ENCODE assay signal across 8 mouse cellular contexts in the genomic region with DNA sequence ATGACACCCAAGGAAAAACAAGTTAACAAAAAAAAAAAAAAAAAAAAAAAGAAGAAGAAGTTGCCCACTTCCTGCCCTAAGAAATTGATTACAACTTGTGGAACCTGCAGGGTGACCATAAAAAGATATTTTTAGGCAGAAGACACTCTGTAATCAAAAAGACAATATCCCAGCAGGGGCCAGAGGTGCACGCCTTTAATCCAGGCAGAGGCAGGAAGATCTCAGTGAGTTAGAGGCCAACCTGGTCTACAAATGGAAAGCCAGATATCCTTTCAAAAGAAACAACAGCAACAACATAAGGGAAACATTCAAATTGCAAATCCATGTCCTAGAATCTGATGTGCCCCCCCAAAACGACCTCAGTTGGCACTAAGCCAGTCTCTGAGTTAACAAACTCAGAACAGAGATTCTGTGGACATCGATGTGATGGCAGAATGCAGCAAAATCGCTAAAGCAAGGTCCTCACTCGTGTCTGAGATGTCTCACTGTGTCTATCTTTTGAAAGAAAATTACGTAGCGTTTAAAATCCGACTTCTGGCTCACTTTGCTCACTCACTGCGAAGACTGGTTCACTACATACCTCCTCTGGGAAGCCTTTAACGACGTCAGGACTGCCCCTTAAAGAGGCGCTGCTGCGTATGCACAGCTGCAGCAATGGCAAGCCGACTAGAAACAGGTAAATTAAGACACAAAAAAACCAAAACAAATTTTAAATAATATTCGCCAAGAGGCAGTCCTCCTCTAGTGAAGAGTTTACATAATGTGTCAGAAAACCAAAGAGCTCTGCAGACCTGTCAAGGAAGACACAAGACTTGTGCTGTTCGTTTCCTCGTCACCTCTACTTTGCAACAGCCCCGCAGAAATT. TPM values are rescaled to one million over a fixed set of nuclear protein-coding genes. Genes with fewer than 3 reads are reported as not detected.
DNase-seq lines count a peak whose midpoint lies in the region; ATAC-seq and TF ChIP-seq lines count a peak whose summit lies in the region.

No protein-coding gene starts in this region.

- no peak for TF ChIP-seq RAD21 in MEL (IDR thresholded peaks at IDR 0.05; ENCODE audit: low read depth, low read length)

- peak overlapping the region; percentile 79 for H3K4me3 ChIP-seq in heart, embryonic 12.5 days
- peak overlapping the region; percentile 68 to 91 for H3K4me3 ChIP-seq in MEL (ENCODE audit: control insufficient read depth in 1 of 2, insufficient read depth in 1 of 2, low read depth in 2 of 2, low read length in 2 of 2)
- H3K4me3 ChIP-seq in embryonic fibroblast, embryonic 13.5 days (ENCODE audit: insufficient read depth, low read length): peak overlapping the region; percentile 76
- H3K4me3 ChIP-seq in kidney, embryonic 14.5 days (ENCODE audit: low read length): peak overlapping the region; percentile 96
- H3K4me3 ChIP-seq in stomach, embryonic 16.5 days (replicated peaks; ENCODE audit: low read length): peak overlapping the region; percentile 98

- peak overlapping the region; percentile 93 for H3K9ac ChIP-seq in heart, embryonic 12.5 days
- peak overlapping the region; percentile 72 for H3K9ac ChIP-seq in MEL (ENCODE audit: control insufficient read depth, low read depth, low read length, poor library complexity, severe bottlenecking)
- H3K9ac ChIP-seq in kidney, embryonic 14.5 days (ENCODE audit: low read depth, low read length): peak overlapping the region; percentile 91
- peak overlapping the region; percentile 94 for H3K9ac ChIP-seq in stomach, embryonic 16.5 days (ENCODE audit: low read length)

- intact Hi-C loops in heart, postnatal 25 days (cut with DNase I): loop anchor here (1.0 to 2.0 kb wide), 2 partner anchors 12 to 22 kb away; a partner anchor contains a TSS

- no peak for TF ChIP-seq EP300 in MEL (IDR thresholded peaks at IDR 0.05; ENCODE audit: low read depth in 1 of 2, low read length in 2 of 2)

- H3K4me1 ChIP-seq in heart, embryonic 12.5 days (replicated peaks): peaks cover 10% of the 10 kb centered on the region
- H3K4me1 ChIP-seq in MEL (ENCODE audit: control insufficient read depth in 1 of 2, insufficient read depth in 2 of 2, low read length in 2 of 2): peaks cover 6 to 17% of the 10 kb centered on the region in 2 experiments; a peak in 3 of 4 replicates
- no peaks in the 10 kb centered on the region; the same call in 1 of the 2 replicates for H3K4me1 ChIP-seq in embryonic fibroblast, embryonic 13.5 days (ENCODE audit: control insufficient read depth, insufficient read depth, low read length)
- H3K4me1 ChIP-seq in kidney, embryonic 14.5 days (ENCODE audit: control insufficient read depth, insufficient read depth, low read length): peaks cover 6% of the 10 kb centered on the region; the same call in 1 of the 2 replicates
- H3K4me1 ChIP-seq in stomach, embryonic 16.5 days (ENCODE audit: control insufficient read depth, insufficient read depth, low read length): peaks cover 6% of the 10 kb centered on the region

- DNase-seq in heart, postnatal 25 days (ENCODE audit: low spot score): no peak
- peak; percentile 69 for DNase-seq in MEL (ENCODE audit: low read depth, low spot score)
- DNase-seq in lung, postnatal 36 days: peak; percentile 6

- H3K79me2 ChIP-seq in MEL (ENCODE audit: control insufficient read depth, insufficient read depth, low read length, poor library complexity): peaks cover 46% of the 10 kb centered on the region

- 7% methylated on average over 18 of the region's 18 CpGs for WGBS in heart, embryonic 12.5 days
- 11% methylated on average over 18 of the region's 18 CpGs for WGBS in kidney, embryonic 14.5 days
- WGBS in stomach, embryonic 16.5 days: 6% methylated on average over 18 of the region's 18 CpGs

- no peaks in the 10 kb centered on the region; the same call in 1 of the 2 replicates for H3K36me3 ChIP-seq in heart, embryonic 12.5 days
- H3K36me3 ChIP-seq in MEL (ENCODE audit: control insufficient read depth in 1 of 2, insufficient read depth in 2 of 2, low read length in 2 of 2): peaks cover 0 to 21% of the 10 kb centered on the region in 2 experiments; a peak in 2 of 4 replicates
- H3K36me3 ChIP-seq in kidney, embryonic 14.5 days (ENCODE audit: control insufficient read depth, insufficient read depth, low read length): no peaks in the 10 kb centered on the region; the same call in 1 of the 2 replicates
- H3K36me3 ChIP-seq in stomach, embryonic 16.5 days (ENCODE audit: control insufficient read depth, insufficient read depth, low read length): no peaks in the 10 kb centered on the region

- H3K4me2 ChIP-seq in heart, embryonic 12.5 days: peak overlapping the region; percentile 73
- H3K4me2 ChIP-seq in kidney, embryonic 14.5 days (replicated peaks; ENCODE audit: low read depth, low read length): peak overlapping the region; percentile 63
- H3K4me2 ChIP-seq in stomach, embryonic 16.5 days (ENCODE audit: low read depth, low read length): peak overlapping the region; percentile 85

- no peaks in the 10 kb centered on the region for H3K9me3 ChIP-seq in heart, embryonic 12.5 days (replicated peaks)
- no peaks in the 10 kb centered on the region for H3K9me3 ChIP-seq in MEL (replicated peaks; ENCODE audit: insufficient read depth, low read length)
- no peaks in the 10 kb centered on the region for H3K9me3 ChIP-seq in kidney, embryonic 14.5 days (ENCODE audit: control insufficient read depth, low read length)
- no peaks in the 10 kb centered on the region for H3K9me3 ChIP-seq in stomach, embryonic 16.5 days (replicated peaks; ENCODE audit: control insufficient read depth, low read length)

- peak overlapping the region; percentile 95 for H3K27ac ChIP-seq in heart, embryonic 12.5 days (ENCODE audit: poor library complexity, severe bottlenecking)
- peak overlapping the region; percentile 65 for H3K27ac ChIP-seq in MEL (ENCODE audit: control insufficient read depth, low read depth, low read length)
- H3K27ac ChIP-seq in embryonic fibroblast, embryonic 13.5 days (ENCODE audit: insufficient read depth, low read length): peak overlapping the region; percentile 38; the same call in 1 of the 2 replicates
- peak overlapping the region; percentile 92; the same call in 1 of the 2 replicates for H3K27ac ChIP-seq in kidney, embryonic 14.5 days (ENCODE audit: low read depth, low read length)
- peak overlapping the region; percentile 96 for H3K27ac ChIP-seq in stomach, embryonic 16.5 days (ENCODE audit: low read length)

- TF ChIP-seq POLR2A in MEL (IDR thresholded peaks at IDR 0.05; ENCODE audit: control insufficient read depth in 1 of 2, insufficient read depth in 1 of 2, low read depth in 1 of 2, low read length in 2 of 2, poor library complexity in 1 of 2): no peak
- TF ChIP-seq POLR2A in embryonic fibroblast, embryonic 13.5 days (IDR thresholded peaks at IDR 0.05; ENCODE audit: low read depth, low read length): no peak

- no peaks in the 10 kb centered on the region for H3K27me3 ChIP-seq in heart, embryonic 12.5 days (replicated peaks)
- no peaks in the 10 kb centered on the region for H3K27me3 ChIP-seq in MEL (ENCODE audit: control insufficient read depth in 1 of 2, insufficient read depth in 2 of 2, low read length in 2 of 2)
- H3K27me3 ChIP-seq in kidney, embryonic 14.5 days (ENCODE audit: control insufficient read depth, insufficient read depth, low read length): no peaks in the 10 kb centered on the region
- no peaks in the 10 kb centered on the region for H3K27me3 ChIP-seq in stomach, embryonic 16.5 days (ENCODE audit: control insufficient read depth, insufficient read depth, low read length)

- no peak for ATAC-seq in heart, embryonic 12.5 days (ENCODE audit: insufficient number of reproducible peaks, low FRiP score)
- ATAC-seq in kidney, embryonic 14.5 days (ENCODE audit: low FRiP score, low TSS enrichment): no peak
- ATAC-seq in stomach, embryonic 16.5 days (ENCODE audit: insufficient read depth, low FRiP score): no peak
- no peak for ATAC-seq in megakaryocyte-erythroid progenitor cell, adult 5-6 weeks (replicated peaks; ENCODE audit: low FRiP score, low TSS enrichment, poor library complexity, severe bottlenecking)

- no peak for TF ChIP-seq CTCF in MEL (IDR thresholded peaks at IDR 0.05 in 2 of 3, conservative IDR thresholded peaks at IDR 0.05 in 1 of 3; ENCODE audit: control insufficient read depth in 1 of 3, insufficient read depth in 1 of 3, low read depth in 2 of 3, low read length in 3 of 3, poor library complexity in 1 of 3, severe bottlenecking in 1 of 3)
- no peak for TF ChIP-seq CTCF in embryonic fibroblast, embryonic 13.5 days (IDR thresholded peaks at IDR 0.05; ENCODE audit: borderline replicate concordance, insufficient read depth, low read length)

RNA-seq across cellular contexts. Expression of a gene that starts 1.0 kb away (rescaled TPM):
- polyA plus RNA-seq in heart, embryonic 12.5 days (2016; fragmentation: Nextera tagmentation; extraction: Ambion mirVana): 35.0 and 36.0 TPM in 2 replicates
- total RNA-seq in heart, postnatal 25 days (2021): 10 to 100 TPM; 34.6 to 44.8 TPM
- total RNA-seq in MEL (2012; rRNA removed): 46.5 and 47.5 TPM in 2 replicates
- polyA plus RNA-seq in MEL (2012; ENCODE audit: insufficient read depth in 1 of 2, insufficient read length in 2 of 2, low read depth in 1 of 2, low replicate concordance in 2 of 2, missing spikeins in 1 of 2): 10 to 100 TPM; 73.5 to 85.6 TPM
- 141 and 146 TPM in 2 replicates for polyA plus RNA-seq in embryonic fibroblast, embryonic 13.5 days (2011; ENCODE audit: insufficient read length, low read depth, missing spikeins)
- polyA plus RNA-seq in kidney, embryonic 14.5 days (2014; fragmentation: Nextera tagmentation; extraction: Ambion mirVana): 48.6 and 57.1 TPM in 2 replicates
- polyA plus RNA-seq in stomach, embryonic 16.5 days (2015; fragmentation: Nextera tagmentation; extraction: Ambion mirVana): 27.9 and 31.8 TPM in 2 replicates
- total RNA-seq in megakaryocyte-erythroid progenitor cell, adult 5-6 weeks (2014; fragmentation: Nextera tagmentation): 108 and 137 TPM in 2 replicates
- total RNA-seq in megakaryocyte-erythroid progenitor cell, adult 5-6 weeks (2017): 52.5 and 86.4 TPM in 2 replicates

RNA-seq across cellular contexts. Expression of a gene that starts 22.4 kb away (rescaled TPM):
- polyA plus RNA-seq in heart, embryonic 12.5 days (2016; fragmentation: Nextera tagmentation; extraction: Ambion mirVana): 35.8 and 41.5 TPM in 2 replicates
- total RNA-seq in heart, postnatal 25 days (2021): 10 to 100 TPM; 33.0 to 37.6 TPM
- total RNA-seq in MEL (2012; rRNA removed): 35.1 and 39.0 TPM in 2 replicates
- polyA plus RNA-seq in MEL (2012; ENCODE audit: insufficient read depth in 1 of 2, insufficient read length in 2 of 2, low read depth in 1 of 2, low replicate concordance in 2 of 2, missing spikeins in 1 of 2): 10 to 100 TPM in 1 of 2 experiments, not detected in 1; 42.2 TPM
- polyA plus RNA-seq in embryonic fibroblast, embryonic 13.5 days (2011; ENCODE audit: insufficient read length, low read depth, missing spikeins): 38.2 and 44.0 TPM in 2 replicates
- polyA plus RNA-seq in kidney, embryonic 14.5 days (2014; fragmentation: Nextera tagmentation; extraction: Ambion mirVana): 34.9 and 54.7 TPM in 2 replicates
- 36.2 and 39.7 TPM in 2 replicates for polyA plus RNA-seq in stomach, embryonic 16.5 days (2015; fragmentation: Nextera tagmentation; extraction: Ambion mirVana)
- 24.9 and 26.9 TPM in 2 replicates for total RNA-seq in megakaryocyte-erythroid progenitor cell, adult 5-6 weeks (2014; fragmentation: Nextera tagmentation)
- total RNA-seq in megakaryocyte-erythroid progenitor cell, adult 5-6 weeks (2017): 29.7 and 32.5 TPM in 2 replicates

RNA-seq across cellular contexts. Expression of a gene that starts 22.8 kb away (rescaled TPM):
- 15.1 and 16.7 TPM in 2 replicates for polyA plus RNA-seq in heart, embryonic 12.5 days (2016; fragmentation: Nextera tagmentation; extraction: Ambion mirVana)
- 1 to 10 TPM; 4.2 to 5.2 TPM for total RNA-seq in heart, postnatal 25 days (2021)
- total RNA-seq in MEL (2012; rRNA removed): 2.9 and 3.0 TPM in 2 replicates
- polyA plus RNA-seq in MEL (2012; ENCODE audit: insufficient read depth in 1 of 2, insufficient read length in 2 of 2, low read depth in 1 of 2, low replicate concordance in 2 of 2, missing spikeins in 1 of 2): 1 to 10 TPM in 1 of 2 experiments, not detected in 1; 5.9 TPM
- 31.1 and 45.6 TPM in 2 replicates for polyA plus RNA-seq in embryonic fibroblast, embryonic 13.5 days (2011; ENCODE audit: insufficient read length, low read depth, missing spikeins)
- polyA plus RNA-seq in kidney, embryonic 14.5 days (2014; fragmentation: Nextera tagmentation; extraction: Ambion mirVana): 20.6 and 22.6 TPM in 2 replicates
- polyA plus RNA-seq in stomach, embryonic 16.5 days (2015; fragmentation: Nextera tagmentation; extraction: Ambion mirVana): 15.8 and 19.6 TPM in 2 replicates
- total RNA-seq in megakaryocyte-erythroid progenitor cell, adult 5-6 weeks (2014; fragmentation: Nextera tagmentation): 5.3 and 6.9 TPM in 2 replicates
- total RNA-seq in megakaryocyte-erythroid progenitor cell, adult 5-6 weeks (2017): 4.8 and 14.1 TPM in 2 replicates

RNA-seq across cellular contexts. Expression of a gene that starts 48.4 kb away (rescaled TPM):
- polyA plus RNA-seq in heart, embryonic 12.5 days (2016; fragmentation: Nextera tagmentation; extraction: Ambion mirVana): 29.3 and 30.7 TPM in 2 replicates
- 10 to 100 TPM; 14.3 to 17.8 TPM for total RNA-seq in heart, postnatal 25 days (2021)
- 40.3 and 49.8 TPM in 2 replicates for total RNA-seq in MEL (2012; rRNA removed)
- 10 to 100 TPM in 1 of 2 experiments, not detected in 1; 50.7 TPM for polyA plus RNA-seq in MEL (2012; ENCODE audit: insufficient read depth in 1 of 2, insufficient read length in 2 of 2, low read depth in 1 of 2, low replicate concordance in 2 of 2, missing spikeins in 1 of 2)
- 49.1 and 49.4 TPM in 2 replicates for polyA plus RNA-seq in embryonic fibroblast, embryonic 13.5 days (2011; ENCODE audit: insufficient read length, low read depth, missing spikeins)
- 40.3 and 53.7 TPM in 2 replicates for polyA plus RNA-seq in kidney, embryonic 14.5 days (2014; fragmentation: Nextera tagmentation; extraction: Ambion mirVana)
- polyA plus RNA-seq in stomach, embryonic 16.5 days (2015; fragmentation: Nextera tagmentation; extraction: Ambion mirVana): 38.8 and 41.8 TPM in 2 replicates
- total RNA-seq in megakaryocyte-erythroid progenitor cell, adult 5-6 weeks (2014; fragmentation: Nextera tagmentation): 99.9 and 106 TPM in 2 replicates
- total RNA-seq in megakaryocyte-erythroid progenitor cell, adult 5-6 weeks (2017): 80.9 and 82.8 TPM in 2 replicates

RNA-seq across cellular contexts. Expression of a gene that starts 59.3 kb away (rescaled TPM):
- polyA plus RNA-seq in heart, embryonic 12.5 days (2016; fragmentation: Nextera tagmentation; extraction: Ambion mirVana): 35.8 and 36.5 TPM in 2 replicates
- 10 to 100 TPM; 22.1 to 23.3 TPM for total RNA-seq in heart, postnatal 25 days (2021)
- 87.1 and 97.3 TPM in 2 replicates for total RNA-seq in MEL (2012; rRNA removed)
- polyA plus RNA-seq in MEL (2012; ENCODE audit: insufficient read depth in 1 of 2, insufficient read length in 2 of 2, low read depth in 1 of 2, low replicate concordance in 2 of 2, missing spikeins in 1 of 2): 100 to 1,000 TPM; 114 to 145 TPM
- polyA plus RNA-seq in embryonic fibroblast, embryonic 13.5 days (2011; ENCODE audit: insufficient read length, low read depth, missing spikeins): 83.0 and 88.6 TPM in 2 replicates
- polyA plus RNA-seq in kidney, embryonic 14.5 days (2014; fragmentation: Nextera tagmentation; extraction: Ambion mirVana): 55.1 and 111 TPM in 2 replicates
- polyA plus RNA-seq in stomach, embryonic 16.5 days (2015; fragmentation: Nextera tagmentation; extraction: Ambion mirVana): 39.8 and 40.7 TPM in 2 replicates
- 111 and 153 TPM in 2 replicates for total RNA-seq in megakaryocyte-erythroid progenitor cell, adult 5-6 weeks (2014; fragmentation: Nextera tagmentation)
- 297 and 346 TPM in 2 replicates for total RNA-seq in megakaryocyte-erythroid progenitor cell, adult 5-6 weeks (2017)

Comparison
In these comparisons a context has a peak if more than half of its experiments do, and no peak if none do; other contexts are left out.
1. H3K27ac ChIP-seq: peak in every context shown above with its lines; median percentile 96 in stomach, embryonic 16.5 days; 95 in heart, embryonic 12.5 days; 92 in kidney, embryonic 14.5 days; 65 in MEL; 38 in embryonic fibroblast, embryonic 13.5 days.